Mouse (Mus musculus) lung, postnatal 14 days (tissue): ENCODE results near the gene Foxo4.

Experiments used
- DNase-seq: peaks from one replicate; pipeline ENCODE4 v3.0.0; 2021

The Foxo4 gene

DNA sequence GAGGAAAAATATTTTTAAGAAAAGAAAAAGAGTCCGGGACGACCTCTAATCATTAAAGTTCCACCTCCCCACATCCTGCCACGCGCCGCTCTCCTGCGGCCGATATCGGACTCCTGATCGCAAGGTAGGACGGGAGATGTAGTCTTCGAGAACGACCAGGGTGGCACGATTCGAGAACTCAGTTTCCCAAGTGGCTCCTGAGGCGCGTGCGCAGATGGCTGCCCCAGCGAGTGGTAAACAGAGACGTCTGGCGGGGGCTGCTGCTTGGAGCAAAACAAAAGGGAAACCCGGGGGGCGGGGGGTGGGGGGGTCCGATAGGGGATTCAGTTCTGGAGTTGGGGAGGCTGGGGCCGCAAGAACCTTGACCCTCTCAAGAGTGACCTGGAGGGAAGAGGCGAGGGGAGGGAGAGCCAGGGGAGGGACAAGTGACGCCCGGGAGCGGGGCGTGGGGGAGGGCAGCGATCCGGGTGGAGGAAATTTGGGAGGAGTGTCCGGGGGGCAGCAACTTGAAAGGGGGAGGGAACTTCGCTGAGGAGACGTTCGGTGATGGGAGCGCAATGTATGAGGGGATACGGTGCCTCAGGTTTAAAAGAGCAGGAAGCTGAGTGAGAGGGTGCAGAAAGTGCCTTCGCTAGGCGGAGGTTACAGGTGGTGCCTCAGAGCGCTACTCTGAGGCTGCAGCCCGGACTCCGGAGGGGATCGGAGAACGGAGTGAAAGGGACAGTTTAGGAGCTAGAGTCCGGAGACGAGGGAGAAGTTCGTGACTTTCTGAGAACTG is at the start of gene Foxo4:
Gene Foxo4, plus strand, starts transcription at position 577 of the 778 bp plus-strand sequence.
- DNase-seq: peak; percentile 86

DNA sequence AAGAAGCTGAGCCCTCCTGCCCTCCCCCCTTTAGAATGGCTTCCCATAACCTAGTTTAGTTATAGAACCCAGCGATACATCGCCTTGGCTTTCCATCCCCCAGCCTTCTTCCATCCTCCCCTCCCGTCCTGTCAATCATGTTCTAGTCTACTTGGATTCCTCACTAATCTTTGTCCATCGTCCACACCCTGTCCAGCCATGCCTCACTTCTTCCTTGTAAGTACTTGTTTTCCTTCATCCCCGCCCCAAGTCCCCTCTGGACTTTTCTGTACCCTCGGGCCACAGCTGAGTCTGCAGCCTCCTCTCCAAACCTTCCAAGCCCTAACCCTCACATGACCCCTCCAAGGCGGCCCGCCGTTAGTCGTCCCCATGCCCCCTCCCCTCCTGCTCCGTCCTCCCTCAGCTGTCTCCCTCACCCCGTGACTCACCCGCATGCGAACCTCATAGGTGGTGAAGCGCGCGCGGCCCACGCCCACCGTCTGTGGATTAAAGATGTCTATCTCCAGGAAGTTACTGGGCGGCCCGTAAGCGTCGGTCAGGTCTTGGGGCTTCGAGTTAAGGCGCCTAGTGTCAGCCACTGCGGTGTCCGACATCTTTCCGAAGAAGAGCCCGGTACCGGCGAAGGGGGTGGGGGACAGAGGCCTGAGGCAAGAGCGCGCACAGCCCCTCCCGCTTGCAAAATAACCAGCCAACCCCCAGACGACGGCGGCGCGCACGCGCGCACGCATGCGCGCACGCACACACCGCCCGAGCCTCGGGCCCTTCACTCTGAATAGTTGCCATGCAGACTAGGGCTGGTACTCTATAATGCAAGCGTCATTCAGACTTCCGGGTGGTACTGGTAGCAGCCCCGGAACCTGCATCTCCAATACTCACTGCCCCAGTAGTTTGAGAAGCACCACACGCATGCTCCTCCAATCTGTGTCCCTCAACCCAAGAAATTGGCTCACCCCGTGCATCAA is 32.2 kb upstream of the Foxo4 start, which contains the start of gene Snx12:
Gene Snx12, minus strand, starts transcription at position 730 of the 962 bp plus-strand sequence.
- DNase-seq: peak; percentile 81

DNA sequence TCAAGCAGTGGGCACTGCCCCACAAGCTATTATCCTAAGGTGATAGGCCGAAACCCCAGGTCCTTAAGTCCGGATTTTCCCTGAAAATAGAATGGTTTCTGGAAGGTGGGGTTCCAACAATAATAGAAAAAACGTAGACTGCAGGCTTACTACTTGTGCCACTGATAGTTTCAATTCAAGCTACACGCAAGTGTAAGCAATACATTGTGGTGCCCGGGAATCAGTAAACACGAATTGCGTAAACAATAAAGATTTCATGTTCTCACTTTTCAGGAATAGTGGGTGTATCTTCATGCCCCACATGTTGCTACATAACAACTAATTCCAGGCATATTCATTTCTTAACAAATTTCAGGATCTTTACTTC is 31.5 kb upstream of the Foxo4 start:
- no peak for DNase-seq

DNA sequence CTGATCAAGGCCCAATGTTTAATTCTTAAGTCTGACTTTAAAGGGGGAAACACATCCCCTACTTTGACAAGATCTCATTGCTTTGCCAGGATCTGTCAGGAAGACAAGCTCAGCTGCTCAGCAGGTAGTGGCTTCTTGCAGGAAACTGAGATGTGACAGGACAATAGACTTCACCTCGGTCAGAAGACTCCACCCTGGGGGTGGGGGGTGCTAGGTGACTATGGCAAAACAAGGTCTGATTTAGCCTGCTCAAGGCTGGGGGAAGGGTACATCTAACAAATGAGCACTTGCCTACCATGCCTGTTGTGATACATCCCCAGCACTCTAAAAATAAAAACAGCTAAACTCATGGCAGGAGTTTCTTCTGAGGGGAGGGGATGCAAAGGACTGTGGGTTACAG is 9.3 kb upstream of the Foxo4 start:
- DNase-seq: no peak

DNA sequence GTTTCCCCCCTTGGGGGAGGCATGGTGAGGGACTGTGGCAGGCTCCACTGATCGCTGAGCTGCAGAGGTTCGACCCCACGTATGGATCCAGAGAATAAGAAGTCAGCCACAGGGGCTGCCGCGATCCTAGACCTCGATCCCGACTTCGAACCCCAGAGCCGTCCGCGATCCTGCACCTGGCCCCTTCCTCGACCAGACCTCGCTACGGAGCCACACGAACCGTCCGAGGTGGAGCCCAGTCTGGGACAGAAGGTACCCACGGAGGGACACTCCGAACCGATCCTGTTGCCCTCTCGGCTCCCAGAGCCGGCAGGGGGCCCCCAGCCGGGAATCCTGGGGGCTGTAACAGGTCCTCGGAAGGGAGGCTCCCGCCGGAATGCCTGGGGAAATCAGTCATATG is 412 bp downstream of the Foxo4 start:
- DNase-seq: no peak

DNA sequence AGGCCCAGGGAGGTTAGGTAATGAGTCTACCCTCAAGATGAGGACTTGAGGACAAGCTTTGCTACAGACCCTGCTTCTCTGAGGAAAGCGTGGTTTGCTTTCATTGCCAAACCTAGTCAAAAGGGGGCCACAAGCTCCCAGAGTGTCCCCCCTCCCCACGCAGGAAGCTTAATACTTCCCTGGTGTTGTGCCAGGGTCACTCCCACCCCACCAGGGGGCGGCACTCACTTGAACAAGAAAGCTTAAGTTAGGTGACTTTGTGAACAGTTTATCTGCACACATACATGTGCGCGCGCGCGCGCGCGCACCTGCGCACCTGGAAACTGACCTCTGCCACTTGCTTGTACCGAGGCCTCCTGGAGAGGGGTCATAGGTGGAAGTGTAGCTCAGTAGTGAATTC is 2.3 kb downstream of the Foxo4 start:
- DNase-seq: peak; percentile 33

DNA sequence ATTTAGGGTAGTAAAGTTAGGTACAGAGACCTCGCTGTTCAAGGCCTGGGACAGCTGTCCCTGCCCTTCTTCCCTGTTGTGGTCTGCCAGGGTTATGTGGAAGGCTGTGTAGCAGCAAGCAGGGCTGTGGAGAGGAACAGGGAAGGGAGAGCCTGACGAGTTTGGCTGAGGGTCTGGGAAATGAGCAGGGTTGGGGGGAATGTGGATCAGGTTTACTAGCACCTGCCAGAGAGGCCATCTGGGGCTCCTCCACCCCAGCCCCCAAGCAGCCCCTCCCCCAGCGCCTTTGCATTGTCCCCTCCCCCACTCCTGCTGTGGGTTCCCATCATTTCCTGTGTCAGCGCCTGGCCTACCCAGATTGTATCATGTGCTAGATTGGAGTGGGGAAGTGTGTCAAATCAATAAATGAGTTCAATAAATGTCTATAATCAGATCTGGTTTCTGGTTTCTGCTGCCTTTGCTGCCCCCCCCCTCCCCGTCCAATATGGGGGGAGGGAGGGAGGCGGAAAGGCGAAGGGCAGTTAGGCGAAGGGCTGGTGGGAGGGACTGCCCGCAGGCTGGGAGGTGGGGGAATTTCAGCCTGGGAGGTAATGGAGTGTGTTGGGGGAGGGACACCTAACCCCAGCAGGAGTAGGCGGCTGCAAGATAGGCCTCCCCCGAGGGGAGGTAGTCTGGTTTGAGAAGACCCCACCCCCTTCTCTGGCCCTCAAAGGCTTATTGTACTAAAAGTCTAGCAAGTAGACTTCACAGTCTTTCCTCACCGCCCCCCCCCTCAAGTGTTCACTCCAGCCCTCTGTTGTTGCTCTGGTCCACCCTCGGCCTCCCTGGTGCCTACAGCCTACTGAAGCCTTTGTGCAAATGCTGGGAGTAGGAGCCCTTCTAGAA is 6.4 kb downstream of the Foxo4 start:
- DNase-seq: no peak

DNA sequence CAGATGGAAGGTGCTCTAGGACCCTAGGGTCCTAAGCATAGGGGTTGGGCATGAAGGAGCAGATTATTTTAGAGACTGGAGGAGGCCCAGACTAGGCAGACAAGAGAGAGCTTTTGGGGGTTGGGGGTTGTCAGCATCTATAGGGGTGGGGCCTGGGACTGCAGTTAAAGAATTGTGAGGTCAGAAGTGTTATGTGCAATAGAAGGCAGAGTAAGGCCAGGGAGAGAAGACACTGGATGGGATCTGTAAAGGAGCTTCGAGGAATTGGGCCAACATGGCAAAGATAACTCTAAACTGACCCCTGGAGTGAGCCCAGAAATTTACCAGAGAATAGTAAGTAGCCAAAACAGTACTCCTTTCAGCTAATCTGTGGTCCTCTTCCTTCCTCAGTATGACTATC is 9.6 kb downstream of the Foxo4 start, which contains the start of gene Gm614:
Gene Gm614, minus strand, starts transcription at position 101 of the 400 bp plus-strand sequence.
- no peak for DNase-seq

DNA sequence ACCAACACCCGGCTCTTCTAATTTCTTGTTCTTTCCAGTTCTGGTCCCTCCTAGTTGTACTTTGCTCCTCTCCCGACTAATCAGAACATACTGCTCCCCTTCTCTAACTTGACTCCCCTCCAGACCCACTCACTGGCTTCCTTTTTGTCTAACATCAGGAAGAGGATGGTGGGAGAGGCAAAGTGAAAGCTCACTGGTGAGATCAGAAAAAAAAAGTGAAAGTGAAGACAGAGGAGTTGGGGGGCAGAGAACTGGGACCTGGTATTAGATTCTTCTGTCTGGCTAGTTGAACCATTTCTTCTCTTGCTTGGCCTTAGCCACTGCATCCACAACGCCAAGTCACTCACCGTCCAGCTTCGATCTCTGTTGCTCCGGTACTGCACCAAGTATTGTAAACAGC is 12.3 kb downstream of the Foxo4 start:
- no peak for DNase-seq

DNA sequence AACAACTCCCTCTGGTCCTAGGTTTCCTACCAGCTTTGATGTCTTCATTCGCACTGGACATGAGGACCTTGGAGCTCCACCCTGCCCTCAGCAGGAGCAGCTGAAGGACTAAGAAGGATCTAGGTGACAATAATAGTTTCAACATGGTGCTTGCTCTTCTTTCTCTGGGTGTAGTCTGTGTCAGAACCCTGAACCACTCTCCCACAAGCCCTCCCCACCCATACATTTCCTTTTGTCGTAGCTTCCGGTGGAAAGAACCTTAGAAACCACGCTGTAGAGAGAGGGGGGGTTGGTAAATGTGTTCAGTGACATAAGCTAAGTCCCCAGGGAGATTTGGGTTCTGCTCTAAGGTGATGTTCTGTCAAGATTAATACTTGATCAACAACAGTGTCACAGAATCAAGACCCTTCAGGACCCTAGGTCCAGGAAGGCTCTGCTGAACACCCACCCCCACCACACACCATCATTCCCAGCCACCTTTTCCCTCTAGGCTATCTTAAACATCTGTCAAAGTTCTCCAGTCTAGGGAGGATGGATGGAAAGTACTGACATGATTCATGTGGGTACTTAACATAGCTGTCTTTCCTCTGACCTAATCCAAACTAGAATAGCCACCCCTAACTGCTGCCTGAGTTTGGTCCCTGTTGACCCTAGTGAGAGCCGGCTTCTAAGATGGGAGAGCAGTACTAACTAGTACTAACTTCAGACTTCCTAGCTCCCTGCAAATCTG is 13.9 kb downstream of the Foxo4 start, which contains the start of gene Il2rg:
Gene Il2rg, minus strand, starts transcription at position 231 of the 730 bp plus-strand sequence.
- DNase-seq: no peak

DNA sequence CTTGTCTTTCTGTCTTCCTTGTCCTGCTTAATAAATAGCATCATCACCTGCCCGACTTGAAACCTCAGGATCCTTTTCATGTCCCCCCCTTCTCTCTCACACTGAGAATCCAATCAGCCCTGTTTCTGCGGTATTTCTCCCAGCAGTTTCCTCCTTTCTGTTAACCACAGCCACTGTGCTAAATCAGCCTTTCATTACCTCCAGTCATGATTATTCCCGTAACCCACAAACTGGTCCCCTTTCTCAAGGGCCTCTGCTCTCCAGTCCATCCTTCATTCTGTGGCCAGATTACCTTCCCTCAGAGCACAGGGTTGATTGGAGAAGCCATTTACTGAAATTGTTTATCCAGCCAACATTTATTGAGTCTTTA is 14.4 kb downstream of the Foxo4 start, which contains the start of gene Gm20489:
Gene Gm20489, minus strand, starts transcription at position 269 of the 370 bp plus-strand sequence.
- no peak for DNase-seq

DNA sequence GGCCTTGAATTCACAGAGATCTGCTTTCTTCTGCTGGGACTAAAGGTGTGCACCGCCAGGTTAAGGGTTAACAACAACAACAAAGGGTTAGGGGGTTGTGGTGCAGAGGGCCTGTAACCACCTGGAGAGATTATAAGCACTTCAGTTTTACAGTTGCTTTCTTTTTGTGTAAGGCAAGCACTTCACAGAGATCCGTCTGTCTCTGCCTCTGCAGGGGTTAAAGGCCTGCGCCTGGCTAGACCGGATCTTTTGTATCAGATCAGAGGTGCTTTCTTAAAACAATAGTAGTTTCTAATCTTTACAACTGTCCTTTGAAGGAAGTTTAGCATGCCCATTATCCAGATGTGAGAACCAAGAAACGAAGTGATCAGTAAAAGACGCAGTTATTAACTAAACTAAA is 19.1 kb downstream of the Foxo4 start:
- DNase-seq: no peak

DNA sequence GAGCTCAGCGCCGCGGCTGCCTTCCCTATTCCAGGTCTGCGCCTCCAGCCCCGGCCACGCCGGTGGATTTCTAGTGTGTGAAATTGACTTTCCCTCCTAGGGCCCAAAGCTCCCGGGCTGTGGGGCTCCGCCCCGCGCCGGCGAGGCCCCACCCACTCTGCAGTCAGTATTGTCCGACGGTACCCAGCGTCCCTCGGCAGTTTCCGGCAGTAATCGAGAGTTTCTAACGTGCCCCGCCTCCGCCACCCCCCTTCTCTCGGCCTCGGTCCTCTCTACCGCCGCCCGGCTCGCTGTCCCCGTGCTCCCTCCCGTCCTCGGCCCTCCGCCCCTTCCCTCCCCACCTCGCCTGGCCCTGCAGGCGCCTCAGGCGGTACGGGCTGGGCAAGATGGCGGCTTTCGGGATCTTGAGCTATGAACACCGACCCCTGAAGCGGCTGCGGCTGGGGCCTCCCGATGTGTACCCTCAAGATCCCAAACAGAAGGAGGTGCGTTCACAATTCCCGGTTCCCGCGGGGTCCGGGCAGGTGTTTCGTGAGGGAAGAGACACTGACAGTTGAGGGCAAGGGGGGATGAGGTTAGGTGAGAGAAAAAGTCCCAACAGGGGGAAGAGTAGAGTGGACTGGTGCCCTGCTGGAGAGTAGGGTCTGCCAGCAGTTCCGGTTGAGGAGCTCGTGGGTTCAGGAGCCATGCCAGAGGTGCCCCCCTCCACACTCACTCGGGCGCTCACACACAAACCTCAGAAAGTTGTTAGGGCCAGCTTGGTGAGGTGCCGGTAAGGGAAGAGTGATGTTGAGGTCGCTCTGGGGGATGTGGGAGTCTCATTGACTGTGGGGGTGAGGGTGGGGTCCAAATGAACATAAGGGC is 19.8 kb downstream of the Foxo4 start, which contains the start of gene Med12:
Gene Med12, plus strand, starts transcription at position 156 of the 864 bp plus-strand sequence.
- peak; percentile 89 for DNase-seq

DNA sequence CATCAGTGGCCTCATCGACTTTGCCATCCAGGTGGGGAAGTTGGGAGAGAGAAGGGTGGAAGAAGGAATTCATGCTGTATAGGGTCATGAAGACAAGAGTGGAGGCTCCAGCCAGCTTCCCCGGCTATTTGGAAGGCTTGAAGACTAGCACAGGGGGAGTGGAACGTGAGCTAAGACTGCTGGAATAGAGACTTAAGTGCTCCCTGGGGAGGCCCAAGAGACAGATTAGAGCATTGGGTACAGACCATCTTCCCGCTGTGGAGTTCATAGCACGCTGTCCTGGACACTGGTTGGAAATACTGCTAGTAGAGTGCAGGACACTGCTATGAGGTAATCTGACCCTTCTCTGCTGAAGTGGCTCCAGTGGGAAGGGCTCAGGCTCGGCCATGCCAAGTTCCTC is 28.5 kb downstream of the Foxo4 start:
- DNase-seq: no peak

DNA sequence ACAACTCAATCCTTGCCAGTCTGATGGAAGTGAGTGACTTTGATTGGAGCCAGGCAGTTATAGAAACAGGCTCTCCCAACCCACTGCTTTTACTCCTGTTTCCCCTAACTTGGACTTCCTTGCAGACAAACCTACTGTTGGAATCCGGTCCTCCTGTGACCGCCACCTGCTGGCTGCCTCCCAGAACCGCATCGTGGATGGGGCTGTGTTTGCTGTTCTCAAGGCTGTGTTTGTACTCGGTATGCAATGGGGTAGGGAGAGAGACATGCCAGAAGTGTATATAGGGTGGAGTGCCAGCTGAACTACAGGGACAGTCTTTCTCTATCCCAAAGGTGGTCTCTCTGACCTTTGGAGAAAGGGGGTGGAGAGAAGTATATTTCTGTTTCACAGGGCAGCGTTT is 31.2 kb downstream of the Foxo4 start:
- peak; percentile 69 for DNase-seq

DNA sequence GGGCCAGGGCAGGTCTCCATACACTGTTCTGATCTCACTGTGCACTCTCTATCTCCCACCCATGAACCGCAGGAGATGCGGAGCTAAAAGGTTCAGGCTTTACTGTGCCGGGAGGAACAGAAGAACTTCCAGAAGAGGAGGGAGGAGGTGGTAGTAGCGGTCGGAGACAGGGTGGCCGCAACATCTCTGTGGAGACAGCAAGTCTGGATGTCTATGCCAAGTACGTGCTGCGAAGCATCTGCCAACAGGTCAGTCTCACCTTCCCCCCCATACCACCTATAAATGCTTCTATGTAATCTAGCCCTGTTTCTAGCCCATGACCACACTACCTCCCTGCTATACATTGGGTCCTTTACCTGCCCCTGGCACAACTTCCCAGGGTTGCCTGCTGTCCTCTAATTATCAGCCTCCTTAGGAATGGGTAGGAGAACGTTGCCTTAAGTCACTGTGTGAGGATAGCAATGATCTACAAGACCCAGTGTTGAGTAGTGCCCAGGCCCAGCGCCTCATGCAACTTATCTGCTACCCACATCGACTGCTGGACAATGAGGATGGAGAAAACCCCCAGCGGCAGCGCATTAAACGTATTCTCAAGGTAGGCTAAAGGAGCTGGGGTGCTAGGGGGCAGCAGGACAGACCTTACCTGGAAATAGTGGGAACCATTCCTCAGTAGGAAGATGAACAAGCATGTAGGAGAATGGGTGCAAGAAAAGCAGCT is 31.8 kb downstream of the Foxo4 start:
- DNase-seq: no peak

DNA sequence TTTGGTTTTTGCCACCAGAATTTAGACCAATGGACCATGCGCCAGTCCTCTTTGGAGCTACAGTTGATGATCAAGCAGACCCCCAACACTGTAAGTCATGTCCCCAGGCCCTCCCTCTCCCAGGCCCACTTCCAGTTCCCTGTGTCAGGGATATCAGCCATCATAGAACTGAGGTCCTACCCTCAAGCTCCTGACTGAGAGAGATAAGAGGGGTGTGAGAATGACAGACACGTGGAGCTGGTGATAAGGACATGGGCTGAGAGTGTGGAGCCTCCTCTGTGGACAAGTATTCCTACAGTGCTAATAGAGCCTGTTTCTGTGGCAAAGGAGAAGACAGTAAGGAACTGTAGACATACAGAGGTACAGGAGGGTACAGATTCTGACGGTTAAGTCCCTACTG is 33.2 kb downstream of the Foxo4 start:
- no peak for DNase-seq

DNA sequence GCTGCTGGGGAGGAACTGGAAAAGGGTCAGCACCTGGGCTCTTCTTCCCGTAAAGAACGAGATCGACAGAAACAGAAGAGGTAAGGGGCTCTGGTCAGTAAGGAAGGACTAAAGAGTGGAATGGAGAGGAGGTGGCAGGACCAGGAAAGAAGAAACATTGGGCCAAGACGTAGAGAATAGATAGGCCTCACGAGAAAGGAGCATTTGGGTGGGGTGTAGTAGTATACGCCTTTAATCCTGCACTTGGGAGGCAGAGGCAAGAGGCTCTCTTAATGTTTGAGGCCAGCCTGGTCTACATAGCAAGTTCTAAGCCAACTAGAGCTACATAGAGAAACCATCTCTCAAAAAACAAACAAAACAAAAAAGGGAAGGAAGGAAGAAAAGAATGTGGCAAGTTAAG is 34.1 kb downstream of the Foxo4 start:
- no peak for DNase-seq

DNA sequence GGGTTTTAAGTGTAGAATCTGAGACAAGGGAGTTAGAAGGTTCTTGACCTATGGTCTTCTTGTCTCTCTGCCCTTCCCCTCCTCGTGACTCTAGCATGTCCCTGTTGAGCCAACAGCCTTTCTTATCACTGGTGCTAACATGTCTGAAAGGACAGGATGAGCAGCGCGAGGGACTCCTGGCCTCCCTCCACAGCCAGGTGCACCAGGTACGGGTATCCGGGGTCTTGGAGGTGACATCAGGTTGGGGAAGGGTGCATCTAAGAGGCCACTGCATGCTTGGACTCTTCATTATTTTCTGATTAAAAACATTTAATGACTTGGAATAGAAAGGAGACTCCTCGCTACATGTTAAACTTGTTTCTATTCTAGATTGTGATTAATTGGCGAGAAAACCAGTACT is 34.7 kb downstream of the Foxo4 start:
- no peak for DNase-seq

DNA sequence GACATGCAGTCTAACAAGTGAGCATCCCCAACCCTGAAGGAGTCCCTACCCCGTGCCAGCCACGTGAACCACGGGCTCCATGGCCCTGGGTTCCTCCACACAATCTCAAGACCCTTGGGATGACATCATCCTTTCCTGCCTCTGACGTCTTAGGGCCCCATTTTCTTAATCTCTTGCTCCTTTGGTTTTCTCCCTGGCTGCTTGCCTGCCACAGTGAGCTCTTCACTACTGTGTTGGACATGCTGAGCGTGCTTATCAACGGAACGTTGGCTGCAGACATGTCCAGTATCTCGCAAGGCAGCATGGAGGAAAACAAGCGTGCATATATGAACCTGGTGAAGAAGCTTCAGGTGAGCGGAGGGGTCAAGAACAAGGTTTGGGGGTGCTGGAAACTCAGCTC is 35.8 kb downstream of the Foxo4 start:
- no peak for DNase-seq
